Mouse (Mus musculus): ENCODE data around the gene Ano8. TPM values are rescaled to one million over a fixed set of nuclear protein-coding genes. Genes with fewer than 3 reads are reported as not detected.

Gene Ano8
- polyA plus RNA-seq, 1 experiment from 2014 or later: 1.0 TPM

DNA sequence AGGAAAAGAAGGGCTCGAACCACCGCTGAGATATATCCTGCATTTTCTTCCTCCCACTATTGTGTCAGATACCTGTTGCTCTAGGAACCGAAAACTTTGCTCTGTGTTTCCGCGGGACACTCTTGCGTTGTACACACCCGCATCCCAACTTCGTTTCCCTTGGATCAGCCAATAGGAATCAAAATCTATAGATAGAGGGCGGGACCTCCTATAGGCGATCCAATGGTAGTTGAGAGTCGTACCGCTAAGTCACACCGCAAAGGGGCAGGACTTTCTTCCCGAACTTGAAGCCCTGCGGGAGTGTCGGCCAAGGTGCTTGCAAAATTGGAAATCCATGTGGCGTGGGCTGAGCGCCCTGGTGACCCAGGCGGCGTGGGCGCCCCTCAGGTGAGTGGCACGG lies 2.7 kb upstream of the Ano8 start:
- WGBS: under 1% methylated on average over 22 of the region's 22 CpGs
- H3K9ac ChIP-seq (ENCODE audit: low read length): peak overlapping the region; percentile 84
- H3K27me3 ChIP-seq (ENCODE audit: control insufficient read depth, insufficient read depth, low read depth, low read length): no peaks in the 10 kb centered on the region
- H3K27ac ChIP-seq (ENCODE audit: low read length): peak overlapping the region; percentile 94
- peak; percentile 88 for ATAC-seq (ENCODE audit: low read depth)
- H3K4me3 ChIP-seq (ENCODE audit: low read length): peak overlapping the region; percentile 93
- peaks cover 16% of the 10 kb centered on the region for H3K4me1 ChIP-seq (replicated peaks; ENCODE audit: control insufficient read depth, insufficient read depth, low read length)
- no peaks in the 10 kb centered on the region for H3K9me3 ChIP-seq (ENCODE audit: control insufficient read depth, low read length)
- H3K36me3 ChIP-seq (ENCODE audit: control insufficient read depth, insufficient read depth, low read length): peaks cover 11% of the 10 kb centered on the region
- peak overlapping the region; percentile 96 for H3K4me2 ChIP-seq (ENCODE audit: low read depth, low read length)

DNA sequence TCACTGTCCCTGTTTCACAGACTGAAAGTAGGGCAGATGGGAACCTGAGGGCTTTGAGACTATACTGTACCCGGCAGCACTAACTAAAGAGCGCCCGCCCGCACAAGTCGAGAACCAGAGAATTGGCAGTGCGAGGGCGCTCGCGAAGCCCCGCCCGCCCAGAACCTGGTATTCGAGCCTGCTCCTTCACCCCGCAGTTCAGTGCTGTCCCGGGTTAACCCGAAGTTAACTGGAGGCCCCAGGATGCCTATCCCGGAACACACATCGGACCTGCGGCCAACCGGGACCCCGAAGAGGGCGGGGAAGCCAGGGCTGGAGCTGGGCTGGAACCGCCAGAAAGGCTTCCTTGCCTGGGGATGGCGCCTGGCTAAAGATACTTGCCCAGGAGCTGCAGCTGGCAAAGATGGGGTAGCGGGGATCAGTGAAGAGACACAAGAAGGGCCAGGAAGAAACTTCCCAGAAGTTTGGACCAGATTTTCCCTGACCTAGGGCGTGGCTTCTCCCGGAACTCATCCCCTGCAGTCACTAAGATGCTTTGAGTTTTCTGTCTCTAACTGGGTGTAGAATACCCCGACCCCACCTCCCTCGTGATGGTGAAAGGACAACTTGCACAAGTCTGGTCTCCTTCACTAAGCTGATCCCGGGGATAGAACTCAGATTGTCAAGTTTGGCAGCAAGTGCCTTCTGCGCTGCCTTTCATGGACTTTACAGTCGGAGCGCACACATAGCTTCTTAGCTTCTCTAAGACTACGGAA lies 2.1 kb upstream of the Ano8 start, which contains the start of gene Gtpbp3:
TSS of gene Gtpbp3 (plus strand) at position 413 of the 755 bp plus-strand sequence.
- peak within 1 kb of the TSS; percentile 94 for H3K27ac ChIP-seq (ENCODE audit: low read length)
- H3K4me1 ChIP-seq (replicated peaks; ENCODE audit: control insufficient read depth, insufficient read depth, low read length): peaks cover 16% of the 10 kb centered on the region
- WGBS: under 1% methylated on average over 33 of the region's 33 CpGs
- peaks cover 10% of the 10 kb centered on the region for H3K36me3 ChIP-seq (ENCODE audit: control insufficient read depth, insufficient read depth, low read length)
- H3K4me2 ChIP-seq (ENCODE audit: low read depth, low read length): peak within 1 kb of the TSS; percentile 96
- H3K9ac ChIP-seq (ENCODE audit: low read length): peak within 1 kb of the TSS; percentile 84
- H3K27me3 ChIP-seq (ENCODE audit: control insufficient read depth, insufficient read depth, low read depth, low read length): no peaks in the 10 kb centered on the region
- ATAC-seq (ENCODE audit: low read depth): peak; percentile 61
- H3K4me3 ChIP-seq (ENCODE audit: low read length): peak within 1 kb of the TSS; percentile 93
- no peaks in the 10 kb centered on the region for H3K9me3 ChIP-seq (ENCODE audit: control insufficient read depth, low read length)

DNA sequence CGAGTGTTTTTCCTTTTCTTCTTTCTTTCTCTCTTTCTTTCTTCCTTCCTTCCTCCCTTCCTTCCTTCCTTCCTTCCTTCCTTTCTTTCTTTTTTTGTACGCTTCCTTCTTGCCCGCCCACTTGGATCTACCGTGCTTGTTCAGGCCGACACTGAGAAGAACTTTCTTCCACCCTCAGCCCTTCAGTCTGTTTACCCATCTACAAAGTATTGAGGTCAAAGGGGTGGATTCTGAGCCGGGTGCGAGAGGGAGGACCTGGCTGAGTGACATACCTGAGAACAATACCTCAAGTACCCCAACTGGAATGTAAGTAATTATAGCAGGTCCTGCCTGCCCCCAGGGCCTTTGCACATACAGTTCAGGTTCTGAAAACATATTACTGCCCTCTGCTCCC lies 370 bp upstream of the Ano8 start:
- ATAC-seq (ENCODE audit: low read depth): peak; percentile 10; the same call in 1 of the 2 replicates
- Histone ChIP-seq H3K4me3 (ENCODE audit: low read length) (peak overlapping the region; percentile 80), H3K4me2 (ENCODE audit: low read depth, low read length) (peak overlapping the region; percentile 82; the same call in 1 of the 2 replicates), H3K4me1 (replicated peaks; ENCODE audit: control insufficient read depth, insufficient read depth, low read length) (peaks cover 16% of the 10 kb centered on the region), H3K27ac (ENCODE audit: low read length) (peak overlapping the region; percentile 26; the same call in 1 of the 2 replicates), H3K9ac (ENCODE audit: low read length) (peak overlapping the region; percentile 89), H3K27me3 (ENCODE audit: control insufficient read depth, insufficient read depth, low read depth, low read length) (no peaks in the 10 kb centered on the region), H3K9me3 (ENCODE audit: control insufficient read depth, low read length) (no peaks in the 10 kb centered on the region), H3K36me3 (ENCODE audit: control insufficient read depth, insufficient read depth, low read length) (0 out of 2 replicates have a peak, but pooled peaks cover 3% of the 10 kb centered on the region)
- WGBS: 5% methylated on average over 7 of the region's 7 CpGs

DNA sequence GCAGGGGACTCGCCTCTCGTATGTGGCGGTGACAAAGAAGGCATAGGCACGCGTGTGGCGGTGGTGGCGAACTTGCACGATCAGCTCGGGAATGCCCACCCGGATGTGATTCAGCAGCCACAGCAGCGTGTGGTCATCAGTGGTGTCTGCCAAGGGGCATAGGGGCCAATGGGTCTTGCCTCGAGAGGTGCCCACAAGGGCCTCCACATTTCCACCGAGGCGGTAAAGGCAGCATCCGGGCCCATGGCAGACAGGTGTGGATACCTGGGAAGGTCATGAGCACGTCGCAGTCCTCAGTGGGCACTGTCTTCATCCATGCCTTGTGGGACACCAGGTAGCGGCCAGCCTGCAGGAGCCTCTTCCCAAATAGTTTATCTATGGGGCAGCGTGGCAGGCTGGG lies 1.0 kb downstream of the Ano8 start:
- 90% methylated on average over 19 of the region's 19 CpGs for WGBS
- Histone ChIP-seq H3K36me3 (ENCODE audit: control insufficient read depth, insufficient read depth, low read length) (peaks cover 3% of the 10 kb centered on the region; the same call in 1 of the 2 replicates), H3K9me3 (ENCODE audit: control insufficient read depth, low read length) (no peaks in the 10 kb centered on the region), H3K27me3 (ENCODE audit: control insufficient read depth, insufficient read depth, low read depth, low read length) (no peaks in the 10 kb centered on the region), H3K27ac (ENCODE audit: low read length) (no peak overlapping the region), H3K4me3 (ENCODE audit: low read length) (peak overlapping the region; percentile 80; the same call in 1 of the 2 replicates), H3K4me2 (ENCODE audit: low read depth, low read length) (peak overlapping the region; percentile 82), H3K4me1 (replicated peaks; ENCODE audit: control insufficient read depth, insufficient read depth, low read length) (peaks cover 16% of the 10 kb centered on the region), H3K9ac (ENCODE audit: low read length) (peak overlapping the region; percentile 89; the same call in 1 of the 2 replicates)
- ATAC-seq (ENCODE audit: low read depth): no peak

DNA sequence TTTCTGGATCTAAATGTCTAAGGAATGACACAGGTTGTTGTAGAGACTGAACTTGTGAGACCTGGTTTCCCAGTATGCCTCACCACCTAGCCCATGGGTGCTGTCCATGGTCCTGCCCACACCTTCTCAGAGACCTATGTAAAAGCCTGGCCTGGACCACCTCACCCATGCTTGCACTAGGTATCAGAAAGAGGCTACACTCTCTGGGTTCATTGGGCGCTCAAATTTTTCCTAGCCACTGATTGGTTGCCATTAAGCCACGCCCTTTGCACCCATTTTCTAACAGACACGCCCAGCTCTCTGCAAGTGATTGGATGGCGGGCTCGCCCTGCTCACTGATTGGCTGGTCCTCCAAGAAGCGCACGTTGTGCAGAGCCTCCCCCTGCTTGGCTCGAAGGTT lies 1.8 kb downstream of the Ano8 start:
- H3K4me1 ChIP-seq (replicated peaks; ENCODE audit: control insufficient read depth, insufficient read depth, low read length): peaks cover 9% of the 10 kb centered on the region; the same call in 1 of the 2 replicates

DNA sequence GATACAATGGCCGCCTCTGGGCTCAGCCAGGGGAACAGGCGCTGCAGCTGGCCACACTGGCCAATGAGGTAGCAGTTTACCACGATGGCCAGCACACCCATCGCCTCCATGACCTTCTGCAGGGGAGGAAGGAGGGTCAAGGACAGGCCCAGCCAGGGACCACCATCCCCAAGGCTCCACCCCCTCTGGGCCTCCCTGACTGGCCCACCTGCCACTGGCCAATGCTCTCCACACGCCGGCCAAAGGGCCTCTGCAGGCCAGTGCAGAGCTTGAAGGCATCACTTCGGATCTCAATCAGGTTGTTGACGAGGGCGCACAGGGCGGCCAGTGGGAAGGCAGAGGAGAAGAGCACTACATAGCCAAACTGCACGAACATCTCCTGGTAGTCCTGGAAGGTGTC lies 6.8 kb downstream of the Ano8 start:
- WGBS: 88% methylated on average over 11 of the region's 11 CpGs
- no peaks in the 10 kb centered on the region for H3K9me3 ChIP-seq (ENCODE audit: control insufficient read depth, low read length)
- no peaks in the 10 kb centered on the region for H3K27me3 ChIP-seq (ENCODE audit: control insufficient read depth, insufficient read depth, low read depth, low read length)
- no peak overlapping the region for H3K9ac ChIP-seq (ENCODE audit: low read length)
- peaks cover 12% of the 10 kb centered on the region; the same call in 1 of the 2 replicates for H3K4me1 ChIP-seq (replicated peaks; ENCODE audit: control insufficient read depth, insufficient read depth, low read length)
- ATAC-seq (ENCODE audit: low read depth): no peak
- no peak overlapping the region for H3K27ac ChIP-seq (ENCODE audit: low read length)
- H3K36me3 ChIP-seq (ENCODE audit: control insufficient read depth, insufficient read depth, low read length): peaks cover 13% of the 10 kb centered on the region
- no peak overlapping the region for H3K4me3 ChIP-seq (ENCODE audit: low read length)
- H3K4me2 ChIP-seq (ENCODE audit: low read depth, low read length): no peak overlapping the region

More for the DNA sequence above, 1.8 kb downstream of the Ano8 start:
- H3K27ac ChIP-seq (ENCODE audit: low read length): no peak overlapping the region
- H3K4me2 ChIP-seq (ENCODE audit: low read depth, low read length): no peak overlapping the region
- no peak overlapping the region for H3K4me3 ChIP-seq (ENCODE audit: low read length)
- no peaks in the 10 kb centered on the region for H3K9me3 ChIP-seq (ENCODE audit: control insufficient read depth, low read length)
- no peak for ATAC-seq (ENCODE audit: low read depth)
- H3K36me3 ChIP-seq (ENCODE audit: control insufficient read depth, insufficient read depth, low read length): peaks cover 3% of the 10 kb centered on the region; the same call in 1 of the 2 replicates
- H3K9ac ChIP-seq (ENCODE audit: low read length): no peak overlapping the region
- WGBS: 55% methylated on average over 8 of the region's 8 CpGs
- no peaks in the 10 kb centered on the region for H3K27me3 ChIP-seq (ENCODE audit: control insufficient read depth, insufficient read depth, low read depth, low read length)

DNA sequence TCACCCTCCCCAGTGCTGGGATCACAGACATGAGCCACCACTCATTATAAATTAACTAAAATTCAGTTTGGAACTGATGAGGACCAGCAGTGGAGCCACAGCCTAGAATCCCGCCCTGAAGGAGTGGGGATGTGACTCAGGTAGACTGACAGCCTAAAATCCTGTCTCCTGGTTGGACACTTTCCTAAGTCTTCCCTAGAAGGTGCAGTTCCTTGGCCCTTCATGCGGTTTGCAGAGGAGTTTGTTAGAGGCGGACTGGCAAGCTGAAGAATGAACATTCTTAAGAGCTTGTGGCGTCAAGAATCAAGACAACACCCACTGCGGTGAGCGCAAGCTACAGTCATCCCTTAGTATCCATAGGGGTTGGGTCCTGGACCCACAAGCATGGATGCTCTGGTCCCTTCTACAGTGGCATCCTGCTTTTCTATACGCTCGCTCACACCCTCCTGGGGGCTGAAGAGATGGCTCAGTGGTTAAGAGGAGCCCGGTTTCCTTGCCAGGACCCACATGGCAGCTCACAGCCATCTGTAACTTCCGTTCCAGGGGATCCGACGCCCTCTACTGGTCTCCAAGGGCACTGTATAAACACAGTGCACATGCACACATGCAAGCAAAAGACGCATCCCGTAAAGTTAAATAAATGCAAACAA lies 8.4 kb downstream of the Ano8 start:
- Histone ChIP-seq H3K4me3 (ENCODE audit: low read length) (peak overlapping the region; percentile 69), H3K4me1 (replicated peaks; ENCODE audit: control insufficient read depth, insufficient read depth, low read length) (peaks cover 12% of the 10 kb centered on the region; the same call in 1 of the 2 replicates), H3K27me3 (ENCODE audit: control insufficient read depth, insufficient read depth, low read depth, low read length) (no peaks in the 10 kb centered on the region), H3K9ac (ENCODE audit: low read length) (peak overlapping the region; percentile 78), H3K9me3 (ENCODE audit: control insufficient read depth, low read length) (no peaks in the 10 kb centered on the region), H3K27ac (ENCODE audit: low read length) (no peak overlapping the region), H3K36me3 (ENCODE audit: control insufficient read depth, insufficient read depth, low read length) (peaks cover 20% of the 10 kb centered on the region), H3K4me2 (ENCODE audit: low read depth, low read length) (peak overlapping the region; percentile 96)
- ATAC-seq (ENCODE audit: low read depth): no peak
- 49% methylated on average over 14 of the region's 14 CpGs for WGBS

DNA sequence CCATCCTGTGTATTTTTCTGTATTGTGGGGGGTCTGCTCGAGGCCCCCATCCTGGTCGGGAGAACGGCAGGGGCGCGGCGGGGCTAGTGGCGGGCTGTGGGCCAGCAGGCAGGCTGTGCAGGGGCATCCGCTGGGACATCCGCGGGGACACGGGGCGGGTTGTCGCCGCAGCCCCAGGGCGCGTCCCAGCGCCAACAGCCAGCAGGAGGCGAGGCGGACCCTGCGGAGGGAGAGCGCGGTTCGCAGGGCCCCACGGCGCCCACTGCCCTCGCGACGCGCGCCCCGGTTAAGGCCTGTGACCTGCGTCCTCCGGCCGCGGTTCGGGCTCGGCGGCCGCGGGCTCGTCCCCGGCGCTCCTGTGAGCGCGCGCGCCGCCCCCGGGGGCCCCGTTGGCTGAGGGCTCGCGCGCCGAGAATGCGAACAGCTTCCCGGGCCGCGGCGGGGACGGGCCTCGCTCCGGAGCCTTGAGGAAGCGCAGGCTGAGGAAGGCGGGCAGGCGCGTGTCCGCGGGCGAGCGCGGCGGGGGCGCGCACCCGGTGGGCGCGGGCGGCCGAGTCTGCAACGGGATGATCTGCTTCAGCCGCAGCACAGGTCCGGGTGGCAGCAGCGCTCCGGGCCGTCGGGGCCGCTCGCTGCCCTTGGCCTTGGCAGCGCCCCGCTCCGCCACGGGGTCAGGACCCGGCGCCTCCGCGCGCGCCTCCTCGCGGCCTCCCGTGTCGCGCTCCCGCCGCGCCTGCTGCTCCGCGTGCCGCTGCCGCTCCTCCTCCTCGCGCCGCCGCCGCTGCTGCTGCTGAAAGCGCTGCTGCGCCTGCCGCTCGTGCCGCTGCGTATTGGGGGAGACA lies 9.4 kb downstream of the Ano8 start:
- ATAC-seq (ENCODE audit: low read depth): peak; percentile 88
- 0% methylated on average over 68 of the region's 121 CpGs for WGBS
- H3K36me3 ChIP-seq (ENCODE audit: control insufficient read depth, insufficient read depth, low read length): peaks cover 26% of the 10 kb centered on the region
- H3K27me3 ChIP-seq (ENCODE audit: control insufficient read depth, insufficient read depth, low read depth, low read length): no peaks in the 10 kb centered on the region
- peak overlapping the region; percentile 78 for H3K9ac ChIP-seq (ENCODE audit: low read length)
- peaks cover 12% of the 10 kb centered on the region; the same call in 1 of the 2 replicates for H3K4me1 ChIP-seq (replicated peaks; ENCODE audit: control insufficient read depth, insufficient read depth, low read length)
- H3K27ac ChIP-seq (ENCODE audit: low read length): peak overlapping the region; percentile 78
- peak overlapping the region; percentile 96 for H3K4me2 ChIP-seq (ENCODE audit: low read depth, low read length)
- peak overlapping the region; percentile 69 for H3K4me3 ChIP-seq (ENCODE audit: low read length)
- no peaks in the 10 kb centered on the region for H3K9me3 ChIP-seq (ENCODE audit: control insufficient read depth, low read length)
